Mouse (Mus musculus) central nervous system, embryonic 14 days (tissue): ENCODE data around the gene Tmem17. TPM values are rescaled to one million over a fixed set of nuclear protein-coding genes. Genes with fewer than 3 reads are reported as not detected.

Experiments
- polyA plus RNA-seq: library from polyadenylated mRNA; depleted of rRNA; stranded (reverse); fragments of >200 nt; gene quantifications from 2 replicates; pipeline ENCODE4 v1.2.3, GENCODE M21; 2012; rRNA removed

The Tmem17 gene
- polyA plus RNA-seq: 13.1 and 13.5 TPM in 2 replicates

GRCm38 (mm10) chr11:22512038-22513001, at the start of gene Tmem17:
TSS of gene Tmem17 (plus strand) at chr11:22512088.

Other genes starting within 250 kb of the Tmem17 start
- gene Ehbp1, start 169.8 kb upstream of the Tmem17 start, polyA plus RNA-seq: 39.3 and 39.9 TPM in 2 replicates